Mouse (Mus musculus): ENCODE results near the gene Bcap29. TPM values are rescaled to one million over a fixed set of nuclear protein-coding genes. Genes with fewer than 3 reads are reported as not detected.

Gene Bcap29
- 11.8 and 15.0 TPM in 2 replicates for polyA plus RNA-seq (2012; rRNA removed)

DNA sequence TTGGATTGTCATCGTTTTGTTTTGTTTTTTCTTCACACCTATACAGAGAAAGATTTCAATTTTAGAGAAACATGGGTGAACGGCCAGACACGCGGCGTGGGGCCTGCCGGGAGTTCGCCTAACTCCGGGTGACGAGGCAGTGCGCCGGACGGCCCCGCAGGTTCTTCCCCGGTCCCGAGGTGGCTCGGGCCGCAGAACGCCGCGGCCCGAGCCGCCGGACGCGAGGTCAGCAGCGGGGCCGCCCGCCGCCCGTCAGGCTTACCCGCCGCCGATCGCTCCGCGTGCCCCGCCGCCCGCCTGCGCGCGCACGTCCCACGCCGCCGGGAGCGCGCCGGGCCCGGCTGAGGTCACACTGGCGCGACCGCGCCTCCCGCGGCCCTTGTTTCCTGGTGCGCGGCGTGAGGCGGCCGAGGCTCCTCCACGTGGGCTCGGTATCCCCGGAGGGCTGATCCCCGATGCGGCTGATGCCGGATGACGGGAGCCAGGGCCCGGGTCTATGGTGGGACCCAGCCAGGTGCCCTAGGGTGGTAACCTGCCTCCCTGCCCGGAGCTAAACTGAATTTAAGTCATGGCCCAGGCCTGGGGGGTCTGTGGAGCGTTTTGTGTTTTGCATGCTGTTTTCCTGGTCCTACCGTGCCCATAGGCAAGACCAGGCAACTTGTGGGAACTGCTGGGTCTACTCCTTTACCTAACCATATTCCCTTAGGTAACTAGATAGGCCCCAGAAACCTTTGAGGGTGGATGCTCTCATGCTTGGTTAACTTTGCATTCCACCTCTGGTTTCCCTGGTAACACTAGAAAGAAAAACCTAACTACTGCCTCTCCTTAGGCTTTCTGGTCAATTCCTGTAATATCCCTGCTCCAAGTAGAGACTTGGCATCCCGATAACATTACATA lies at the start of gene Bcap29:
Gene Bcap29, minus strand, starts transcription at position 316 of the 897 bp plus-strand sequence.

GRCm38 (mm10) chr12:31654197-31654964 lies 19.9 kb upstream of the Bcap29 start, which contains the start of the genes Dus4l and Cog5:
Gene Dus4l (minus strand): TSS chr12:31654826.
Gene Cog5 (plus strand): TSS chr12:31654869.

Other genes with a start within 250 kb of the Bcap29 start
- 0.05 TPM in 1 of 2 replicates, not detected in the other for gene Slc26a3, start 243.8 kb downstream of the Bcap29 start, polyA plus RNA-seq (2012; rRNA removed)
- 8.4 and 16.1 TPM in 2 replicates for gene Cbll1, start 135.0 kb downstream of the Bcap29 start, polyA plus RNA-seq (2012; rRNA removed)
- gene Slc26a4, start 74.7 kb downstream of the Bcap29 start, polyA plus RNA-seq (2012; rRNA removed), result 0.01 and 0.06 TPM in 2 replicates
- 8.9 and 14.7 TPM in 2 replicates for gene Dus4l, start 20.2 kb upstream of the Bcap29 start, polyA plus RNA-seq (2012; rRNA removed)
- gene Cog5, start 20.2 kb upstream of the Bcap29 start, polyA plus RNA-seq (2012; rRNA removed), result 24.9 and 36.3 TPM in 2 replicates
- 1.7 and 3.5 TPM in 2 replicates for gene Gpr22, start 79.3 kb upstream of the Bcap29 start, polyA plus RNA-seq (2012; rRNA removed)